Mouse (Mus musculus) hindbrain, embryonic 16.5 days (tissue): ENCODE measurements around the gene Gdpgp1. TPM values are rescaled to one million over a fixed set of nuclear protein-coding genes. Genes with fewer than 3 reads are reported as not detected.

Source experiments
- ATAC-seq: fragments of 200-750 bp; cut with Nextera tagmentation; 2 replicates; pipeline ENCODE4 v1.8.0; 2017; ENCODE audit warnings: moderate TSS enrichment, moderate library complexity
- H3K27ac ChIP-seq: fragments of 300-500 bp; sonication (generic); 2 replicates; pipeline ENCODE4 v1.5.1; 2014; ENCODE audit warnings: low read depth, mild to moderate bottlenecking, control low read depth, low read length, moderate library complexity
- H3K27me3 ChIP-seq: fragments of 300-500 bp; sonication (generic); replicated peaks from 2 replicates; pipeline ENCODE4 v1.6.1; 2014; ENCODE audit warnings: low read length; ENCODE audit not compliant: control insufficient read depth, insufficient read depth
- H3K36me3 ChIP-seq: fragments of 300-500 bp; sonication (generic); 2 replicates; pipeline ENCODE4 v1.6.1; 2014; ENCODE audit warnings: mild to moderate bottlenecking, low read length, moderate library complexity, mixed read lengths; ENCODE audit not compliant: control insufficient read depth, insufficient read depth
- H3K4me1 ChIP-seq: fragments of 300-500 bp; sonication (generic); 2 replicates; pipeline ENCODE4 v1.6.1; 2014; ENCODE audit warnings: low read depth, low read length; ENCODE audit not compliant: control insufficient read depth, insufficient read depth
- H3K4me2 ChIP-seq: fragments of 300-500 bp; sonication (generic); 2 replicates; pipeline ENCODE4 v1.6.1; 2014; ENCODE audit warnings: mild to moderate bottlenecking, low read length, control low read depth, moderate library complexity
- H3K4me3 ChIP-seq: fragments of 300-500 bp; sonication (generic); 2 replicates; pipeline ENCODE4 v1.5.1; 2014; ENCODE audit warnings: mild to moderate bottlenecking, low read length, control low read depth, moderate library complexity
- H3K9ac ChIP-seq: fragments of 300-500 bp; sonication (generic); 2 replicates; pipeline ENCODE4 v1.6.1; 2014; ENCODE audit warnings: low read depth, mild to moderate bottlenecking, control low read depth, low read length, moderate library complexity
- H3K9me3 ChIP-seq: fragments of 300-500 bp; sonication (generic); 2 replicates; pipeline ENCODE4 v1.6.1; 2014; ENCODE audit warnings: mild to moderate bottlenecking, low read length, moderate library complexity; ENCODE audit not compliant: control insufficient read depth
- WGBS: fragments of 180-500 bp; shearing (Covaris S2); extraction: QIAGEN DNeasy Blood & Tissue Kit; methylation state at CpG from one replicate; pipeline ENCODE4 v1.1.7; 2014; 5-methylcytosine and 5-hydroxymethylcytosine counted together
- polyA plus RNA-seq: library from polyadenylated mRNA; unstranded; fragments of >200 nt; fragmentation: Nextera tagmentation; extraction: Ambion mirVana; gene quantifications from 2 replicates; pipeline ENCODE4 v1.2.1, GENCODE M21; 2015

Gene Gdpgp1
- polyA plus RNA-seq, 1 experiment from 2014 or later, result 4.9 TPM

DNA sequence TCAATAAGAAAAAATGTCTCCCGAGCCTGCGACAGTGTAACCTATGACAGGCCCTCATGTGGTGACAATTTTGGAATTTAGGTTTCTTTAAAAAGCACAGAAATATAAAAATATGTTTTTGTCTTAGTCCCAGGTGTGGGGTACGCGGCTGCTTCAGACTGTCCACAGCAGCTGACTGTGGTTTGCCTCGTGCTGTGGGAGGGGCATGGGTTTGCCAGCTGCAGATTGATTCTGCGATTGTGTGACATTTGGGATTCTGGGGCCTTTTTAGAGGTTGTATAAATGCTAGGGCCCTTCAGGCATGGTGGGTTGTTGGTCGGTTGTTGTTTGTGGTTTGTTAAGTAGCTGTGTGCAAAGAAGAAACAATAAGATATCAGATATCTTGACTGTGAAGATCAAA, 27.7 kb upstream of the Gdpgp1 start:
- Histone ChIP-seq H3K4me2 (no peak overlapping the region), H3K36me3 (no peaks in the 10 kb centered on the region), H3K9ac (no peak overlapping the region), H3K27ac (no peak overlapping the region), H3K4me1 (peaks cover 54% of the 10 kb centered on the region), H3K27me3 (no peaks in the 10 kb centered on the region), H3K9me3 (no peaks in the 10 kb centered on the region), H3K4me3 (no peak overlapping the region)
- 74% methylated on average over 7 of the region's 7 CpGs for WGBS
- no peak for ATAC-seq

DNA sequence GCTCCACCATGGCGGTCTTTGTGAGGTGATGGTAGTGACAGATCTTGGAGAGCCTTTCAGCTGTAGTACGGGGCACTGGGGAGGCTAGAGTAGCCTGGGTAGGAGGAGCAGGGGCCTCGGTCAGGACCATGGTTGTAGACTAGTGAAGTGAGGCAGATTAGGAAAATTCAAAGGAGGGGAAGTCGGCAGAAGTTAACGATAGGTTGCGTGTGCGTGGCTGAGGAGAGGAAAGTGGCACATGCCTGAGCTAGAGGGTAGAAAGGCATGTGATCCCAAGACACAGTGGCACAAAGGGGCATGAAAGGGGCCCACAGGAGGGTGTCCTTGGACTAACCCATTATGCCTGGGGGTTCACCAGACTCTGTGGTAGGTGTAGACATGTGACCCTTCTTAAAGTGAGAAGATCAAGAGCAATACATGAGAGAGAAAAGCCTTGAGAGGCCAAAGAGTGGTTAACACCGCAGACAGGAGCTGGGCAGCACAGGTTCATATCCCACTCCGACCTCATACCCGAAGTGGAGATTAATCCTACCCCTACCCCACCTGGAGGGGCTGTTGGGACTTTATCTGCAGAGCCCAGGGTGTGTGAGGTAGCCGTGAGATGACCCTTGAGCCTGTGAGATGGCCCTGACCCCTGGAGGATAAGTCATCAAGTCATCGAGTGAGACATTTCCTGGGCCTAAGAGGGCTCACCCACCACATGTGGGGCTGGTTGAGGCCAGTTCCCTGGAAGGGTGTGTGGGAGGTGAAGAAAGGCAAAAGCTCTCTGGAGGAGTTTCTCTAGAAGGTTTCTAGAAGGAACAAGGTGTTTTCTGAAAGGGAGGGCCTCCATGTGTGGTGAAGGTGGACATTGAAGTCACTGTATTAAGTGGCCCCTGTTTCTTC, 26.7 kb upstream of the Gdpgp1 start:
- ATAC-seq, result no peak
- no peaks in the 10 kb centered on the region for H3K9me3 ChIP-seq
- WGBS, result 90% methylated on average over 12 of the region's 12 CpGs
- H3K9ac ChIP-seq, result no peak overlapping the region
- no peak overlapping the region for H3K27ac ChIP-seq
- H3K4me1 ChIP-seq, result peaks cover 44% of the 10 kb centered on the region
- no peaks in the 10 kb centered on the region for H3K36me3 ChIP-seq
- H3K4me2 ChIP-seq, result no peak overlapping the region
- no peaks in the 10 kb centered on the region for H3K27me3 ChIP-seq
- H3K4me3 ChIP-seq, result no peak overlapping the region

- H3K9me3 ChIP-seq, result no peaks in the 10 kb centered on the region
- H3K4me1 ChIP-seq, result peaks cover 31% of the 10 kb centered on the region
- WGBS, result 65% methylated on average over 3 of the region's 3 CpGs
- no peak overlapping the region for H3K4me2 ChIP-seq
- no peak overlapping the region for H3K4me3 ChIP-seq
- no peaks in the 10 kb centered on the region for H3K27me3 ChIP-seq
- no peak overlapping the region for H3K27ac ChIP-seq
- no peaks in the 10 kb centered on the region for H3K36me3 ChIP-seq
- no peak overlapping the region for H3K9ac ChIP-seq
- ATAC-seq, result no peak
Measured at GRCm38 (mm10) chr7:80207314-80207731, 25.3 kb upstream of the Gdpgp1 start.

GRCm38 (mm10) chr7:80208026-80208642, 24.5 kb upstream of the Gdpgp1 start:
- no peaks in the 10 kb centered on the region; the same call in 1 of the 2 replicates for H3K36me3 ChIP-seq
- H3K27me3 ChIP-seq, result no peaks in the 10 kb centered on the region
- no peak overlapping the region for H3K9ac ChIP-seq
- no peaks in the 10 kb centered on the region for H3K9me3 ChIP-seq
- peak overlapping the region; percentile 39; the same call in 1 of the 2 replicates for H3K27ac ChIP-seq
- no peak overlapping the region for H3K4me2 ChIP-seq
- no peak overlapping the region for H3K4me3 ChIP-seq
- 70% methylated on average over 18 of the region's 18 CpGs for WGBS
- ATAC-seq, result no peak
- peaks cover 23% of the 10 kb centered on the region for H3K4me1 ChIP-seq

DNA sequence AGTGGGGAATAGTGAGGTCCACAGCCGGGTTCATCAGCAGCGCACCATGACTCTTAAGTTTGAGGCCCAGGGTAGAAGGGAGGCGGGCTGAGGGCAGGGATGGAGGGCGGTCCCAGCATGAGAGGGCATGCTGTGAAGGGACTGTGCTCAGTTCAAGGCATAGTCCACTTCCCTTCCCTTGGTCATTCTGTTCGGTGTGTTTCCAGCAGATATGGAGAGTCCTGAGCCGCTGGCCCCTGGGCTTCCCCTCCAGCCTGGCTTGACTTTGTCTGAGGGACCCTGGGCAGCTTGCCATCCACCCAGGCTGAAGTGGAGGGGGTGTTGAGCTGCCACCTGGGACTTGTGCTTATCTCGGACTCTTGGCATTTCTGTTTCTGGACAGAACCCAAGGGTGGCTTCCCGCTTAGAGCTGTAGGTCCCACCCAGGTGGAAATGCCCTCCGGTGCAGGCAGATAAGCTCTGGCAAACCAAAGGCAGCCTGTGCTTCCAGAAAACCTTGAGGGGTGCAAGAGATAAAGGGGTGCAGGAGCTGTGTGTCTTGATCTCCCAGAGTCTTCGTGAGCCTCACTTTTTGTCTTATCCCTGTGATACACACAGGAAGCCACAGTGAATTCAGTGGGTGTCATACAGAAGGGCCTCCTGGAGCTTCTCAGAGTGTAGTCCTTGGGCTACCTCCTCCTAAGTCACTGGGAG, 23.8 kb upstream of the Gdpgp1 start:
- ATAC-seq, result no peak
- Histone ChIP-seq H3K4me2 (no peak overlapping the region), H3K4me3 (no peak overlapping the region), H3K9ac (no peak overlapping the region), H3K36me3 (no peaks in the 10 kb centered on the region; the same call in 1 of the 2 replicates), H3K9me3 (no peaks in the 10 kb centered on the region), H3K27me3 (no peaks in the 10 kb centered on the region), H3K27ac (no peak overlapping the region), H3K4me1 (peaks cover 15% of the 10 kb centered on the region)
- WGBS, result 67% methylated on average over 10 of the region's 10 CpGs

DNA sequence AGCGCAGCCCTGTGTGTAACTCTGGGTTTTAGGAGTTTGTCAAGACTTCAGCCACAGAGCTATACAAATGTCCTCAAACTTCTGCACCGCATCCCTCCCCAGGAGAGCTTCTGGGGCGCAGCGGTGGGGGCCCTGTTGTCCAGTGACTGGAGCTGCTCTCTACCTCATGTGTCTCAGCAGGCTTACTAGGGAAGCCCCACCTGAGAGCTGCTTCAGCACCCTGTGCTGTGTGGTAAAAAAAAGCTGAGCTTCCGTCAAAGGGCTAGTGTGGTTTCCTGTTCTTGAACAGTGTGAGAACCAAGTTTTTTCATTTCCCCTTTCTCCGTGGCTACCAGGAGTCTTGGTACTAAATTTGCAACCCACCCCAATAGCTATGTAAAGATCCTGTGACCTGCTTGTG, 23.0 kb upstream of the Gdpgp1 start:
- no peaks in the 10 kb centered on the region for H3K27me3 ChIP-seq
- no peak overlapping the region for H3K9ac ChIP-seq
- WGBS, result 82% methylated on average over 6 of the region's 6 CpGs
- H3K4me2 ChIP-seq, result no peak overlapping the region
- no peaks in the 10 kb centered on the region for H3K9me3 ChIP-seq
- H3K27ac ChIP-seq, result no peak overlapping the region
- ATAC-seq, result no peak
- H3K4me3 ChIP-seq, result no peak overlapping the region
- peaks cover 11% of the 10 kb centered on the region for H3K4me1 ChIP-seq
- H3K36me3 ChIP-seq, result no peaks in the 10 kb centered on the region; the same call in 1 of the 2 replicates

- Histone ChIP-seq H3K27me3 (no peaks in the 10 kb centered on the region), H3K4me3 (no peak overlapping the region), H3K36me3 (peaks cover 2% of the 10 kb centered on the region; the same call in 1 of the 2 replicates), H3K4me2 (no peak overlapping the region), H3K9me3 (no peaks in the 10 kb centered on the region), H3K4me1 (peaks cover 19% of the 10 kb centered on the region), H3K9ac (no peak overlapping the region), H3K27ac (no peak overlapping the region)
- WGBS, result 80% methylated on average over 4 of the region's 4 CpGs
- ATAC-seq, result no peak
Measured at GRCm38 (mm10) chr7:80210982-80211381, 21.7 kb upstream of the Gdpgp1 start.

DNA sequence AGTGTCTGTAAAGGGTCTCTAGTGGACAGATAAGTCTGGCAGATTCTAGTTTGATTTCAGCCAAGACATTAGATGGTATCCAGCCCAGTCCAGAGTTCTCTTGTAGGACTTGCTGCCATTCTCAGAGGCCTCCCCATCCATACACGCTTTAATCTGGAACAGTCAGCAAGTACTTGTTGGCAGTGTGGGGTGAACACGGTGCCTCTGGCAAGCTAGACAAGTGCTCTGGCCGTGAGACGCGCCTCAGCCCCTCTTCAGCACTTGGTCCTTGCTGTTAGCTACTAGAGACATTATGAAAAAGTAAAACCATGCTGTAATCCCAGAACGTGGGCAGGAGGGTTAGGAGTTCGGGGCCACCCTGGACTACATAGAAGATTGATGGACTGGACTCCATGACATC, 19.1 kb upstream of the Gdpgp1 start:
- peaks cover 11% of the 10 kb centered on the region for H3K4me1 ChIP-seq
- WGBS, result 92% methylated on average over 7 of the region's 7 CpGs
- no peaks in the 10 kb centered on the region for H3K9me3 ChIP-seq
- ATAC-seq, result no peak
- H3K4me3 ChIP-seq, result no peak overlapping the region
- no peak overlapping the region for H3K4me2 ChIP-seq
- H3K27me3 ChIP-seq, result no peaks in the 10 kb centered on the region
- no peak overlapping the region for H3K9ac ChIP-seq
- no peak overlapping the region for H3K27ac ChIP-seq
- peaks cover 6% of the 10 kb centered on the region; the same call in 1 of the 2 replicates for H3K36me3 ChIP-seq

- ATAC-seq, result no peak
- Histone ChIP-seq H3K36me3 (peaks cover 15% of the 10 kb centered on the region), H3K27me3 (no peaks in the 10 kb centered on the region), H3K9me3 (no peaks in the 10 kb centered on the region), H3K4me3 (no peak overlapping the region), H3K4me1 (peaks cover 8% of the 10 kb centered on the region), H3K4me2 (no peak overlapping the region), H3K27ac (no peak overlapping the region; the same call in 1 of the 2 replicates), H3K9ac (no peak overlapping the region)
- WGBS, result 87% methylated on average over 8 of the region's 8 CpGs
Measured at GRCm38 (mm10) chr7:80214459-80214858, 18.2 kb upstream of the Gdpgp1 start.
